In the genomic region with DNA sequence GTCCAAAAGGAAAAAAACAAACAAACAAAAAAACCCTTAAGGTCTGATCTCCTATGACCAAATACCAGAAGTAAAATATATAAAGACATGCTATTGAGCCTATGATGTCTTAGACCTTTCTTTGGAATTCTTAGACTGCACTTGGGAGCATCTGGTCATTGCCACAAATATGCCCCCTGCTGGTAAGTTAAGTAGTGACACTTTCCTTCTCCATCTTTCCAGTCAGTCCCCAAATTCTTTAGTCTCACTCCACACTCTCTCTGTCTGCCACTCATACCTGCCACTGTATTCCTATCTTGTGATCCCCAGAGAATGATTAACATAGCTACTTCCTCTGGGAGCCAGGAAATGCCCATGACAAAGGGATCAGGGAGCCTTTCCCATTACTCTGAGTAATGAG, we compare ENCODE assay signal across 10 mouse cellular contexts. TPM values are rescaled to one million over a fixed set of nuclear protein-coding genes. Genes with fewer than 3 reads are reported as not detected.
DNase-seq lines count a peak whose midpoint lies in the region; TF ChIP-seq lines count a peak whose summit lies in the region.
"Had no signal": no experiment of that assay in that cellular context is flagged by ENCODE, and none has a peak within 500 bp of the region (broad histone marks: within the 10 kb centered on the region; RNA-seq: fewer than 3 reads in every experiment).

No protein-coding gene starts in this region.

- no peaks in the 10 kb centered on the region for H3K27me3 ChIP-seq in C2C12 (ENCODE audit: control insufficient read depth, insufficient read depth, insufficient read length)

- H3K79me2 ChIP-seq in C2C12 (ENCODE audit: control insufficient read depth, insufficient read depth) = peaks cover 6% of the 10 kb centered on the region

- H3K79me3 ChIP-seq in C2C12 (ENCODE audit: low read depth) = peaks cover 2% of the 10 kb centered on the region

- peak; percentile 11 for TF ChIP-seq CTCF in C2C12 (IDR thresholded peaks at IDR 0.05; ENCODE audit: control insufficient read depth, insufficient read depth, insufficient read length)

- peak; percentile 28 for DNase-seq in adrenal gland, adult 2 months
- no peak for DNase-seq in adrenal gland, adult 18-20 months (ENCODE audit: low spot score in 2 of 2)
- DNase-seq in kidney, postnatal 10 days = peak; percentile 63
- DNase-seq in kidney, adult 11 months = no peak
- peak; percentile 74 for DNase-seq in embryo, embryonic 10 days (ENCODE audit: low spot score)
- DNase-seq in lung, postnatal 25 days (ENCODE audit: low spot score) = peak; percentile 70
- DNase-seq in spleen, postnatal 10 days (ENCODE audit: low spot score in 2 of 2) = no peak

- H3K4me3 ChIP-seq in C2C12 (ENCODE audit: insufficient read depth, poor library complexity, severe bottlenecking) = no peak overlapping the region
- H3K4me3 ChIP-seq: embryonic facial prominence, embryonic 15.5 days had no signal

- no peaks in the 10 kb centered on the region for H3K36me3 ChIP-seq in C2C12 (ENCODE audit: control insufficient read depth, insufficient read depth)
- H3K36me3 ChIP-seq: embryonic facial prominence, embryonic 15.5 days had no signal

- no peak overlapping the region for H3ac ChIP-seq in C2C12 (ENCODE audit: control insufficient read depth, insufficient read length, low read depth)

TF ChIP-seq in C2C12, 6 proteins besides CTCF, POLR2A, EP300 and RAD21:
- no peak for TF ChIP-seq FOSL1 (IDR thresholded peaks at IDR 0.05; ENCODE audit: insufficient read depth, low read length, poor library complexity, severe bottlenecking)
- no peak for TF ChIP-seq MYOD1 (IDR thresholded peaks at IDR 0.05; ENCODE audit: control insufficient read depth, insufficient read length, low read depth)
- no peak for TF ChIP-seq MYOG (IDR thresholded peaks at IDR 0.05; ENCODE audit: control insufficient read depth, extremely low read depth, insufficient read length)

RNA-seq across cellular contexts. Expression of a gene that starts 2.0 kb away (rescaled TPM):
- not detected for total RNA-seq in adrenal gland, adult 2 months (2021)
- polyA plus RNA-seq in adrenal gland, adult 2 months (2012; rRNA removed) = not detected in 2 replicates
- total RNA-seq in adrenal gland, adult 18-20 months (2021) = 1 to 10 TPM in 1 of 2 experiments, not detected in 1; 1.8 TPM
- polyA plus RNA-seq in C2C12 (2012; fragmentation: generic; extraction: Trizol) = 0.50 TPM
- total RNA-seq: layer of hippocampus, postnatal 36 days had no signal

RNA-seq across cellular contexts. Expression of a gene that starts 9.8 kb away (rescaled TPM):
- under 1 TPM; 0.17 to 0.35 TPM for total RNA-seq in adrenal gland, adult 2 months (2021)
- polyA plus RNA-seq in adrenal gland, adult 2 months (2012; rRNA removed) = 0.13 and 0.35 TPM in 2 replicates
- under 1 TPM; 0.20 to 0.67 TPM for total RNA-seq in adrenal gland, adult 18-20 months (2021)
- polyA plus RNA-seq in C2C12 (2012; fragmentation: generic; extraction: Trizol) = 42.3 TPM

RNA-seq across cellular contexts. Expression of a gene that starts 15.8 kb away (rescaled TPM):
- total RNA-seq in adrenal gland, adult 2 months (2021) = 100 to 1,000 TPM; 109 to 142 TPM
- 283 and 329 TPM in 2 replicates for polyA plus RNA-seq in adrenal gland, adult 2 months (2012; rRNA removed)
- 100 to 1,000 TPM; 120 to 132 TPM for total RNA-seq in adrenal gland, adult 18-20 months (2021)
- polyA plus RNA-seq in C2C12 (2012; fragmentation: generic; extraction: Trizol) = 63.4 TPM

RNA-seq across cellular contexts. Expression of a gene that starts 17.5 kb away (rescaled TPM):
- total RNA-seq in adrenal gland, adult 2 months (2021) = 10 to 100 TPM; 11.3 to 12.1 TPM
- 4.7 and 5.6 TPM in 2 replicates for polyA plus RNA-seq in adrenal gland, adult 2 months (2012; rRNA removed)
- 10 to 100 TPM; 11.2 to 14.5 TPM for total RNA-seq in adrenal gland, adult 18-20 months (2021)
- 3.3 TPM for polyA plus RNA-seq in C2C12 (2012; fragmentation: generic; extraction: Trizol)

RNA-seq across cellular contexts. Expression of a gene that starts 36.4 kb away (rescaled TPM):
- 10 to 100 TPM; 15.5 to 18.0 TPM for total RNA-seq in adrenal gland, adult 2 months (2021)
- polyA plus RNA-seq in adrenal gland, adult 2 months (2012; rRNA removed) = 47.8 and 51.2 TPM in 2 replicates
- 10 to 100 TPM; 12.2 to 16.8 TPM for total RNA-seq in adrenal gland, adult 18-20 months (2021)
- 6.3 TPM for polyA plus RNA-seq in C2C12 (2012; fragmentation: generic; extraction: Trizol)

Comparison
In these comparisons a context has a peak if more than half of its experiments do, and no peak if none do; other contexts are left out.
1. DNase-seq: peak in adrenal gland, adult 2 months (single experiment), kidney, postnatal 10 days (single experiment), embryo, embryonic 10 days (single experiment) and lung, postnatal 25 days (single experiment); none in adrenal gland, adult 18-20 months (0 of 2), kidney, adult 11 months (single experiment) and spleen, postnatal 10 days (0 of 2).